Mouse (Mus musculus) E14TG2a.4 (cell line): ENCODE results near the gene Zdhhc22.

Experiments used
- H3K27me3 ChIP-seq: 2 replicates; pipeline ENCODE4 v1.6.1; 2014; ENCODE audit warnings: low read length, control low read depth; ENCODE audit not compliant: insufficient read depth
- H3K36me3 ChIP-seq: 2 replicates; pipeline ENCODE4 v1.6.1; 2014; ENCODE audit warnings: low read length, control low read depth; ENCODE audit not compliant: insufficient read depth
- H3K4me1 ChIP-seq: replicated peaks from 2 replicates; pipeline ENCODE4 v1.6.1; 2014; ENCODE audit warnings: low read depth, low read length, control low read depth
- H3K4me3 ChIP-seq: replicated peaks from 2 replicates; pipeline ENCODE4 v1.5.1; 2014; ENCODE audit warnings: mild to moderate bottlenecking, low read length
- H3K9me3 ChIP-seq: 2 replicates; pipeline ENCODE4 v1.6.1; 2014; ENCODE audit warnings: low read length, control low read depth
- CTCF ChIP-seq: conservative IDR thresholded peaks from 2 replicates; pipeline ENCODE4 v1.5.1; 2014; ENCODE audit warnings: low read length
- NANOG ChIP-seq: IDR thresholded peaks from 2 replicates; pipeline ENCODE4 v1.6.1; 2014; ENCODE audit warnings: borderline replicate concordance, low read length, mixed read lengths
- POU5F1 ChIP-seq: IDR thresholded peaks from 2 replicates; pipeline ENCODE4 v1.6.1; 2014; ENCODE audit warnings: low read length, borderline replicate concordance

Zdhhc22 gene

DNA sequence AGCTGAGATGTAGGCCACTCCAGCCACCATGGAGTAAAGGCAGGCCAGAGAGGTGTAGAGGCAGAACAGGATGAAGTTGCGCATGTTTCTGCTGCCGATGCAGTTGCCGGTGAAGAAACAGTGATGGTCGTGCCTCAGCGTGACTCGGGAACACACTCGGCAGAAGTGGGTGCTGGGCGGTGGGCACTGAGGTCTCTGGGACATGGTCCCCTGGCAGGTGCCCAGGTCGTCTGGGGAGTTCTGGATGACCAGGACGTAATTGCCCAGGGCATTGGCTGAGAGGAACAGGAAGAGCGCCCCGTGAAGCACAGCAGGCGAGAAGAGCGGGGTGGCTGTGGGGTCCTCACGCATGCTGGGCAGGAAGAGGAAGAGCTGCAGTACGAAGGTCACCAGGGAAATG, 2.0 kb downstream of the Zdhhc22 start:
- TF ChIP-seq NANOG (no peak), POU5F1 (no peak), CTCF (no peak)
- Histone ChIP-seq H3K36me3 (no peaks in the 10 kb centered on the region), H3K27me3 (peaks cover 93% of the 10 kb centered on the region), H3K4me3 (peak overlapping the region; percentile 29; the same call in 1 of the 2 replicates), H3K4me1 (peaks cover 49% of the 10 kb centered on the region), H3K9me3 (no peaks in the 10 kb centered on the region)

DNA sequence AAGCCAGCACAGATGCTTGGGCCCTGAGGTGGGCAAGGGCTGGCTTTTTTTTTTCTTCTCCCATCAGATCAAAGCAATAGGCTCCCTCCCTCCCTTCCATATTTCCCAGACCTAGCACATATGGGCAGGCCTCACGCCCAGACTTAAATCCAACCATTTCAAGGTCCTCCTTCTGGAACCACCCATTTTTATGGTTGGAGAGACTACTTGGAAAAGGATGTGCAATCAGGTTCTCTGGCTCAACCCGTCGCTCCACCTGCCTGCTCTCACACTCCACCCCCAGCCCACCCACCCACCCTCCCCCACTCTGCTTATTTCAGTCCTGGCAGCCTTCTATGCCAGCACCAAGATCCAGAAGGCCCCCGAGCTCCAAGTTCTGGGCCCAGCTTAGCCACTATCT, 3.7 kb downstream of the Zdhhc22 start:
- Histone ChIP-seq H3K27me3 (peaks cover 98% of the 10 kb centered on the region), H3K4me3 (no peak overlapping the region), H3K9me3 (no peaks in the 10 kb centered on the region), H3K4me1 (peaks cover 41% of the 10 kb centered on the region), H3K36me3 (no peaks in the 10 kb centered on the region)
- TF ChIP-seq CTCF (no peak), POU5F1 (no peak), NANOG (no peak)

DNA sequence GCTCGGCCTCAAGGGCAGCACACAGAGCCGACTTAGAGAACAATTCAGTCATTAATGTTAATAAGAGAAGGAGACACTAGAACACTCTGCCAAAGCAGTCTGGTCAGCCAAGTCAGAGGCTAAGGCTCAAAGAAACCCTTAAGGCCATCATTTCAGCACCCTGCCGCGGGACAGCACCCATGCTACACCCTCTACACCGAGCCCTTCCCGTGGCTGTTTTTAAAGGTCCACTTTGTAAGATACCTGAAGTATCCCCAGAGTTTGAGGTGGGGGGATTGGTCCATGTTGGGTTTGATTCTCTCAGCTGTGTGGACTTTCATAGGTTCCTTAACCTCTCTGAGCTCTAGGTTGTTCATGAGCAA, 6.1 kb downstream of the Zdhhc22 start:
- Histone ChIP-seq H3K27me3 (peaks cover 94% of the 10 kb centered on the region), H3K4me1 (peaks cover 33% of the 10 kb centered on the region), H3K4me3 (no peak overlapping the region), H3K36me3 (no peaks in the 10 kb centered on the region), H3K9me3 (no peaks in the 10 kb centered on the region)
- TF ChIP-seq NANOG, result no peak
- TF ChIP-seq POU5F1, result no peak
- no peak for TF ChIP-seq CTCF

DNA sequence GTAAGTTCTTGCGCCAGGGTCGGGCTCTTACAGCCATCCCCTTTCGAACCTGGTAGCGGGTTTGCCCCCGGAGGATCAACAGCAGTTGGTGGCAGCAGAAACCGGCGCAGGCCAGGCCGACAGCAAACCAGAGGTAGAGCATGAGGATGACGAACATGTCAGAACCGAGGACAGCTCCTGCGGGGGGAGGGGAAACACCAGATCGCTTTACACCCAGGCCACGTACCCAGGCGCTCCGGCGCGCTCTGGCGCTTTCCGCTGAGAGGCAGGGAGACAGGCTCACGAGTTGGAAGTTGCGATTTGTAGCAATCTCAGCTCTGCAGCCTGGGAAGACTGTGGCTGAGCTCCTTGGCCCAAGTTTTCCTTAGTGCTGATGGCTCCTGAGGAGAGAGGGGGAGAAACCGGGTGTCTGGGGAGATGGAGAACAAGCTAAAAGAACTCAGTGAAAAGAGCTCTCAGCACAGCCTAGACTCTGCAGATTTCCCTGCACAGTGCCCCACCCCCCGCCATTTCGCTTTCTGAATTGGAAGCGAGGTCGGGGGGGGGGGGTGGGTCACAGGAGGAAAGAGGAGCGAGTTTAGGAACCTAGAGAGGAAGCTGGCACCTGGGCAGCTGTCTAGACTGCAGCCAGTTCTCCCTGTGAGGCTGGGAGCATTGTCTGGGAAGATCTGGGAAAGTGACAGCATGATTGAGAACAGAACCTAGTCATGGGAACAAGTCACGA, 6.6 kb downstream of the Zdhhc22 start:
- peaks cover 94% of the 10 kb centered on the region for H3K27me3 ChIP-seq
- no peaks in the 10 kb centered on the region for H3K36me3 ChIP-seq
- H3K9me3 ChIP-seq, result no peaks in the 10 kb centered on the region
- peak overlapping the region; percentile 65 for H3K4me3 ChIP-seq
- H3K4me1 ChIP-seq, result peaks cover 28% of the 10 kb centered on the region
- TF ChIP-seq CTCF (no peak), POU5F1 (no peak), NANOG (no peak)

DNA sequence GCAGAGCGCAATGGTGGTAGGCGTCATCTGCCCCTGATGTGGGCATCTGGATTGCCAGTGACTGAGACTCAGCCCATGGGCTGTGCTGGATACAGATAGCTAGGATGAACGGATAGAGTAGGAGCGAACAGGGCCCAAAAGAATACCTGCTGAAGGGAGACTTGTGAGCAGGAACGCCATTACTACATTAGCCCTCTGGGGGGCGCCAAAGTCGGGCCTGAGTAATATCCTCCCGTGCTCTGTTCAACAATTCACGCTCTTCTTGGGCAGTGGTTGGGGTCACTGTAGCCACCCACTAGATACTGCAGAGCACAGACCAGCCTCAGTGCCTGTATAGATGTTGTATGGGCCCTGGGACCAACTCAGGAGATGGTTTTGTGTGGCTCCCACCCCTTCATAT, 9.1 kb downstream of the Zdhhc22 start:
- Histone ChIP-seq H3K9me3 (no peaks in the 10 kb centered on the region), H3K4me1 (peaks cover 44% of the 10 kb centered on the region), H3K4me3 (no peak overlapping the region), H3K27me3 (peaks cover 91% of the 10 kb centered on the region), H3K36me3 (no peaks in the 10 kb centered on the region)
- peak; percentile 98 for TF ChIP-seq CTCF
- no peak for TF ChIP-seq POU5F1

DNA sequence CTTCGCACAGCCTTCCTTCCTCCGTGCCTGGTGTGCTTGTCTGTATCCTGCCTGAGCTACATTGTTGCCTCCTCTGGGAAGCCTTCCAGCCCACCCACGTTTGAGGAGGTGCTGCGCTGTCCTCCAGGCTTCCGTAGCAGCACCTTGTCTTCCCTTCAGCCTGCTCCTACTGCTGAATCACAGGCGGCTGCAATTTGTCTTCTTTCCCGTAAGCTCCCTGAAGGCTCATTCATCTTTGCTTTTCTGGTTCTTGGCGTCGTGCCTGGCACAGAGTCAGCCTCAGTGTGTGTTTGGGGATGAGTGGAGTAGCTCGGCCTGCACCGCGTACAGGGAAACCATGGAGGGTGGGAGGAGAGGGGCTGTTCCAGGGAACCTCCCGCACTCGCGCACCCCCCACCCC, 12.4 kb downstream of the Zdhhc22 start:
- H3K4me3 ChIP-seq, result peak overlapping the region; percentile 62
- no peak for TF ChIP-seq NANOG
- no peak for TF ChIP-seq CTCF
- TF ChIP-seq POU5F1, result no peak
- H3K27me3 ChIP-seq, result peaks cover 68% of the 10 kb centered on the region
- H3K9me3 ChIP-seq, result no peaks in the 10 kb centered on the region
- H3K36me3 ChIP-seq, result no peaks in the 10 kb centered on the region
- peaks cover 59% of the 10 kb centered on the region for H3K4me1 ChIP-seq

DNA sequence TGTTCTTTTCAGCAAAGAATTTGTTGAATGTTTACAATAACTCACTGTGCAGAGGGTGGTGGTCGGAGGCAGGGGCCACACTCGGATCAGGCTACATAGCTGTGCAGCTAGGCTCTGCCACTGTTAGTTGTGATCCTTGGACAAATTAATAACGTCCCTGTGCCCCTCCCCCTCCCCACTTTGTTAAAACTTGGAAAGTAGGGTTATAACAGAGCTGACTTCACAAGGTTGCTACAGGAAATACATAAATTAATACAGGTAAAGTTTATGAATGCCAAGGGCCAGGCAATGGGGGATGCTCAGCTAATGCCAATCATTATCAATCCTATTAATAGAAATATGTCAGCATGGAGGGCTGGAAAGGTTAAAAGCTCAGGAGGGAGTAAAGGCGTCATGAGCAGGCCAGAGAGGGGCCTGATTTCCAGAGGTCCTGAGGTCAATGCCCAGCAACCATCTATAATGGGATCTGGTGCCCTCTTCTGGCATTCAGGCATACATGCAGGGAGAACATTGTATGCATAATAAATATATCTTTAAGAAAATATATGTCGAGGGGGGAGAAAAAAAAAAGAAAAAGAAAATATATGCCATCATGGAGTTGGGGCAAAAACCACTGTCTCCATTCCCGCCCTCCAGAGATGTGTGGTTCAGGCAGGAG, 13.6 kb downstream of the Zdhhc22 start:
- H3K4me3 ChIP-seq, result no peak overlapping the region
- peaks cover 56% of the 10 kb centered on the region for H3K27me3 ChIP-seq
- peaks cover 65% of the 10 kb centered on the region for H3K4me1 ChIP-seq
- no peaks in the 10 kb centered on the region for H3K36me3 ChIP-seq
- no peaks in the 10 kb centered on the region for H3K9me3 ChIP-seq
- TF ChIP-seq CTCF (peak; percentile 57), POU5F1 (no peak), NANOG (no peak)

DNA sequence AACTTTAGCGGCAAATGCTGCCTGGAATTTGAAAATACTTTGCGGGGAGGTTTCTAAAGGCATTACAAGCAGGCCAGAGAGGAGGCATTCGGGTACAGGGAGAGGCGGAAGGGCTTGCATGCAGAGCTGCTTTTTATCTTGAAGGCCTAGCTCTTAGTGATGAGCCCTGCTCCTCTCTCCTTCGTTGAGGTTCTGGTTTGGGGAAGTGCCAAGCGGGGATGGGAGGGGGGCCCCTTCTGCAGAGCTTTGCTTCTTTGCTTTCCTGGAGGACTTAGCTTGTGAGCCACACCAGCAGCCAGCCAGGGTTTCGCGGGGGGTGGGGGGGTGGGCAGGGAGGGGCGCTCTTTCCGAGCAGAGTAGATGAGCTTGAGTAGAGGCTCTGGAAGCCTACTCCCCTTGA, 14.5 kb downstream of the Zdhhc22 start:
- peaks cover 48% of the 10 kb centered on the region for H3K27me3 ChIP-seq
- peaks cover 62% of the 10 kb centered on the region for H3K4me1 ChIP-seq
- no peaks in the 10 kb centered on the region for H3K36me3 ChIP-seq
- TF ChIP-seq POU5F1, result no peak
- TF ChIP-seq CTCF, result no peak
- no peak for TF ChIP-seq NANOG
- H3K4me3 ChIP-seq, result peak overlapping the region; percentile 75
- H3K9me3 ChIP-seq, result no peaks in the 10 kb centered on the region
